In the genomic region with DNA sequence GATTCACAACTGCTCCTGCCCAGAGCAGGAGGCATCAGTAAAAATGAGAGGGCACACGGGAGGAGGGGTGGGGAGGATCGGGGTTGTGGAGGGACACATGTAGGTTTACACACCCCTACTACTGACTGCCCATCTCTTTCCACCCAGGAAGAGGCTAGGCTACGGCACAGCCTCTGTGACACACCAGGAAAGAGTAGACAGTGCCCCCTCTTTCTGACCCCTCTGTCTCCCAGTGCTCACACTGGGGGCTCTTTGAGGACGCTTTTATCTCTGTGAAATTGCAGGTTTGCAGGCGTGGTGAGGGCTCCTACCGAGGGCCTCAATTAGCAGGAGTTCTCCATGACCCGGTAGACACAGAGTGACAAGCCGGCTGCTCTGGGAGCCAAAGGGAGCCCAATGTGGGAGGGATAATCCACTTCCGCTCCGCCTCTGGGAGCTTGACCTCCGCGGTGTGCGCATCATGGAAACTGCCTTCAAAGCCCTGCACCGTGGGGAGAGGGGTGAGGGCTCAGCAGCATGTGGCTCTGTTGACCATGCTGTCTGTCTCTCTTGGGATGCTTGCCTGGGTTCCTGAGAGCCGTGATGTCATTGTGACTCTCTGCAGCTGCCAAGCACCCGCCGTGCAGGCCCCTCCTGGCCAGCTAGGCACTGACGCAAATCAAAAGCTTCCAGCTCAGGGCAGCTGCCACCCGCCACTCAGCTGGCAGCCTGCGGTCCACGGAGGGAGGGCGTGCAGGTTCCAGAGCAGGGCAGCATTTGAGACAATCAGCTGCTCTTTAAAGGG, we compare ENCODE assay signal across 8 mouse cellular contexts.
DNase-seq lines count a peak whose midpoint lies in the region; ATAC-seq lines count a peak whose summit lies in the region.

No protein-coding gene starts in this region.

- H3K9me3 ChIP-seq in embryonic facial prominence, embryonic 13.5 days = no peaks in the 10 kb centered on the region
- no peaks in the 10 kb centered on the region for H3K9me3 ChIP-seq in heart, embryonic 13.5 days
- no peaks in the 10 kb centered on the region for H3K9me3 ChIP-seq in kidney, embryonic 14.5 days (ENCODE audit: control insufficient read depth, low read length)
- no peaks in the 10 kb centered on the region for H3K9me3 ChIP-seq in liver, embryonic 12.5 days (replicated peaks)
- H3K9me3 ChIP-seq in neural tube, embryonic 12.5 days = no peaks in the 10 kb centered on the region

- H3K4me3 ChIP-seq in embryonic facial prominence, embryonic 13.5 days = no peak overlapping the region
- peak overlapping the region; percentile 6; the same call in 1 of the 2 replicates for H3K4me3 ChIP-seq in heart, embryonic 13.5 days
- no peak overlapping the region for H3K4me3 ChIP-seq in kidney, embryonic 14.5 days (ENCODE audit: low read length)
- no peak overlapping the region for H3K4me3 ChIP-seq in liver, embryonic 12.5 days
- no peak overlapping the region for H3K4me3 ChIP-seq in neural tube, embryonic 12.5 days

- 16% methylated on average over 22 of the region's 22 CpGs for WGBS in embryonic facial prominence, embryonic 13.5 days
- WGBS in heart, embryonic 13.5 days = 10% methylated on average over 22 of the region's 22 CpGs
- whole genome bisulfite sequencing in kidney, embryonic 14.5 days = 11% methylated on average over 22 of the region's 22 CpGs
- WGBS in liver, embryonic 12.5 days (ENCODE audit: insufficient replicate concordance) = 34% methylated on average over 22 of the region's 22 CpGs
- WGBS in neural tube, embryonic 12.5 days = 3% methylated on average over 22 of the region's 22 CpGs

- H3K4me2 ChIP-seq in embryonic facial prominence, embryonic 13.5 days = peak overlapping the region; percentile 32
- H3K4me2 ChIP-seq in heart, embryonic 13.5 days = peak overlapping the region; percentile 47
- H3K4me2 ChIP-seq in kidney, embryonic 14.5 days (replicated peaks; ENCODE audit: low read depth, low read length) = peak overlapping the region; percentile 1; the same call in 1 of the 2 replicates
- no peak overlapping the region; the same call in 1 of the 2 replicates for H3K4me2 ChIP-seq in liver, embryonic 12.5 days
- peak overlapping the region; percentile 50 for H3K4me2 ChIP-seq in neural tube, embryonic 12.5 days (replicated peaks)

- DNase-seq in cerebellum, adult 18-20 months = peak; percentile 6 to 12
- peak; percentile 53 for DNase-seq in thymus, postnatal 14 days

- H3K9ac ChIP-seq in embryonic facial prominence, embryonic 13.5 days = no peak overlapping the region
- H3K9ac ChIP-seq in heart, embryonic 13.5 days = peak overlapping the region; percentile 69
- peak overlapping the region; percentile 31; the same call in 1 of the 2 replicates for H3K9ac ChIP-seq in kidney, embryonic 14.5 days (ENCODE audit: low read depth, low read length)
- H3K9ac ChIP-seq in liver, embryonic 12.5 days = no peak overlapping the region
- no peak overlapping the region for H3K9ac ChIP-seq in neural tube, embryonic 12.5 days

- H3K4me1 ChIP-seq in embryonic facial prominence, embryonic 13.5 days = peaks cover 25% of the 10 kb centered on the region
- H3K4me1 ChIP-seq in heart, embryonic 13.5 days = peaks cover 42% of the 10 kb centered on the region
- H3K4me1 ChIP-seq in kidney, embryonic 14.5 days (ENCODE audit: control insufficient read depth, insufficient read depth, low read length) = peaks cover 28% of the 10 kb centered on the region
- H3K4me1 ChIP-seq in liver, embryonic 12.5 days = peaks cover 23% of the 10 kb centered on the region
- peaks cover 36% of the 10 kb centered on the region for H3K4me1 ChIP-seq in neural tube, embryonic 12.5 days

- no peaks in the 10 kb centered on the region for H3K36me3 ChIP-seq in embryonic facial prominence, embryonic 13.5 days
- H3K36me3 ChIP-seq in heart, embryonic 13.5 days = no peaks in the 10 kb centered on the region
- no peaks in the 10 kb centered on the region for H3K36me3 ChIP-seq in kidney, embryonic 14.5 days (ENCODE audit: control insufficient read depth, insufficient read depth, low read length)
- H3K36me3 ChIP-seq in liver, embryonic 12.5 days = no peaks in the 10 kb centered on the region
- no peaks in the 10 kb centered on the region for H3K36me3 ChIP-seq in neural tube, embryonic 12.5 days

- no peak overlapping the region; the same call in 1 of the 2 replicates for H3K27ac ChIP-seq in embryonic facial prominence, embryonic 13.5 days
- peak overlapping the region; percentile 73 for H3K27ac ChIP-seq in heart, embryonic 13.5 days (replicated peaks)
- H3K27ac ChIP-seq in kidney, embryonic 14.5 days (ENCODE audit: low read depth, low read length) = peak overlapping the region; percentile 3; the same call in 1 of the 2 replicates
- H3K27ac ChIP-seq in liver, embryonic 12.5 days = no peak overlapping the region
- H3K27ac ChIP-seq in neural tube, embryonic 12.5 days = no peak overlapping the region

- no peak for ATAC-seq in cerebellum, adult (ENCODE audit: insufficient number of reproducible peaks, low FRiP score, low TSS enrichment)
- peak; percentile 35; the same call in 1 of the 2 replicates for ATAC-seq in embryonic facial prominence, embryonic 13.5 days (ENCODE audit: insufficient number of reproducible peaks, insufficient read depth, low FRiP score, low TSS enrichment, low read depth)
- ATAC-seq in heart, embryonic 13.5 days (ENCODE audit: extremely low read depth, insufficient number of reproducible peaks, low FRiP score, low TSS enrichment) = no peak; the same call in 1 of the 2 replicates
- peak; percentile 69 for ATAC-seq in kidney, embryonic 14.5 days (ENCODE audit: low FRiP score, low TSS enrichment)
- peak; percentile 31 for ATAC-seq in liver, embryonic 12.5 days
- ATAC-seq in neural tube, embryonic 12.5 days (ENCODE audit: low FRiP score, low read depth) = peak; percentile 76

- H3K27me3 ChIP-seq in embryonic facial prominence, embryonic 13.5 days = no peaks in the 10 kb centered on the region
- H3K27me3 ChIP-seq in heart, embryonic 13.5 days (replicated peaks) = peaks cover 12% of the 10 kb centered on the region; the same call in 1 of the 2 replicates
- H3K27me3 ChIP-seq in kidney, embryonic 14.5 days (ENCODE audit: control insufficient read depth, insufficient read depth, low read length) = no peaks in the 10 kb centered on the region
- H3K27me3 ChIP-seq in liver, embryonic 12.5 days (replicated peaks) = peaks cover 7% of the 10 kb centered on the region; the same call in 1 of the 2 replicates
- H3K27me3 ChIP-seq in neural tube, embryonic 12.5 days (replicated peaks) = no peaks in the 10 kb centered on the region

Comparison
In these comparisons a context has a peak if more than half of its experiments do, and no peak if none do; other contexts are left out.
1. ATAC-seq: peak in embryonic facial prominence, embryonic 13.5 days (single experiment), kidney, embryonic 14.5 days (single experiment), liver, embryonic 12.5 days (single experiment) and neural tube, embryonic 12.5 days (single experiment); none in cerebellum, adult (single experiment) and heart, embryonic 13.5 days (single experiment).
2. H3K27ac ChIP-seq: peak in heart, embryonic 13.5 days (single experiment) and kidney, embryonic 14.5 days (single experiment); none in embryonic facial prominence, embryonic 13.5 days (single experiment), liver, embryonic 12.5 days (single experiment) and neural tube, embryonic 12.5 days (single experiment).
3. H3K9ac ChIP-seq: peak in heart, embryonic 13.5 days (single experiment) and kidney, embryonic 14.5 days (single experiment); none in embryonic facial prominence, embryonic 13.5 days (single experiment), liver, embryonic 12.5 days (single experiment) and neural tube, embryonic 12.5 days (single experiment).